ENCODE assay signal across 19 mouse cellular contexts in genomic region chr13:54946406-54946805, GRCm38 (mm10). TPM values are rescaled to one million over a fixed set of nuclear protein-coding genes. Genes with fewer than 3 reads are reported as not detected.
DNase-seq lines count a peak whose midpoint lies in the region; TF ChIP-seq lines count a peak whose summit lies in the region.
"Had no signal": no experiment of that assay in that cellular context is flagged by ENCODE, and none has a peak within 500 bp of the region (broad histone marks: within the 10 kb centered on the region; RNA-seq: fewer than 3 reads in every experiment).

No protein-coding gene starts in this region.

- no peak overlapping the region for H3K4me3 ChIP-seq in layer of hippocampus, adult 2 months
- H3K4me3 ChIP-seq: embryonic facial prominence, embryonic 10.5 days; embryonic facial prominence, embryonic 12.5 days; forebrain, embryonic 13.5 days; forebrain, embryonic 15.5 days had no signal

- peak overlapping the region; percentile 98 for H3K27ac ChIP-seq in layer of hippocampus, adult 2 months
- H3K27ac ChIP-seq: embryonic facial prominence, embryonic 10.5 days; embryonic facial prominence, embryonic 12.5 days; forebrain, embryonic 13.5 days; forebrain, embryonic 15.5 days had no signal

- no peak for TF ChIP-seq CTCF in layer of hippocampus, adult 2 months (conservative IDR thresholded peaks at IDR 0.05)

- no peak for DNase-seq in layer of hippocampus, adult 2 months (ENCODE audit: low spot score in 2 of 2)
- no peak for DNase-seq in layer of hippocampus, postnatal 10 days (ENCODE audit: low spot score in 2 of 2)
- peak; percentile 55 for DNase-seq in right cerebral cortex, adult 18-20 months
- DNase-seq in right cerebral cortex, adult 2 months (ENCODE audit: low spot score in 2 of 2) = no peak
- DNase-seq in gastrocnemius, postnatal 25 days = no peak
- DNase-seq: adrenal gland, adult 2 months; adrenal gland, postnatal 10 days; adrenal gland, postnatal 25 days; cerebellum, adult 11-12 months; cerebellum, adult 2 months; cerebellum, adult 9-10 months; cerebellum, postnatal 10 days; cerebellum, postnatal 25 days; forebrain, postnatal 0 days had no signal

RNA-seq across cellular contexts. Expression of gene Unc5a, which starts 2.8 kb away (rescaled TPM):
- total RNA-seq in layer of hippocampus, adult 2 months (2021) = 100 to 1,000 TPM; 146 to 148 TPM
- 10 to 100 TPM; 89.8 to 92.8 TPM for total RNA-seq in layer of hippocampus, postnatal 10 days (2021)
- total RNA-seq in gastrocnemius, postnatal 25 days (2021) = 1 to 10 TPM; 8.7 to 9.0 TPM
- total RNA-seq: MEL had no signal

Comparison
In these comparisons a context has a peak if more than half of its experiments do, and no peak if none do; other contexts are left out.
1. RNA of gene Unc5a, which starts 2.8 kb away (total RNA-seq): 146 to 148 TPM in layer of hippocampus, adult 2 months and 89.8 to 92.8 TPM in layer of hippocampus, postnatal 10 days; 8.7 to 9.0 TPM in gastrocnemius, postnatal 25 days; every median in the first group is over 4 times any median in the second.